Mouse (Mus musculus) forebrain, embryonic 15.5 days (tissue): ENCODE results near the gene Ssc4d. TPM values are rescaled to one million over a fixed set of nuclear protein-coding genes. Genes with fewer than 3 reads are reported as not detected.

Source experiments
- ATAC-seq: fragments of 200-750 bp; cut with Nextera tagmentation; replicated peaks from 2 replicates; pipeline ENCODE4 v1.8.0; 2017; ENCODE audit warnings: mild to moderate bottlenecking, moderate TSS enrichment, moderate library complexity
- H3K27ac ChIP-seq: fragments of 300-500 bp; sonication (generic); replicated peaks from 2 replicates; pipeline ENCODE4 v1.5.1; 2015; ENCODE audit warnings: mild to moderate bottlenecking, inconsistent platforms
- H3K27me3 ChIP-seq: fragments of 300-500 bp; sonication (generic); 2 replicates; pipeline ENCODE4 v1.6.1; 2015; ENCODE audit warnings: inconsistent platforms
- H3K36me3 ChIP-seq: fragments of 300-500 bp; sonication (generic); 2 replicates; pipeline ENCODE4 v1.6.1; 2015; ENCODE audit warnings: mild to moderate bottlenecking, inconsistent platforms
- H3K4me1 ChIP-seq: fragments of 300-500 bp; sonication (generic); 2 replicates; pipeline ENCODE4 v1.6.1; 2015; ENCODE audit warnings: inconsistent platforms
- H3K4me2 ChIP-seq: fragments of 300-500 bp; sonication (generic); replicated peaks from 2 replicates; pipeline ENCODE4 v1.6.1; 2015; ENCODE audit warnings: mild to moderate bottlenecking, inconsistent platforms
- H3K4me3 ChIP-seq: fragments of 300-500 bp; sonication (generic); 2 replicates; pipeline ENCODE4 v1.5.1; 2015; ENCODE audit warnings: mild to moderate bottlenecking, inconsistent platforms
- H3K9ac ChIP-seq: fragments of 300-500 bp; sonication (generic); replicated peaks from 2 replicates; pipeline ENCODE4 v1.6.1; 2015; ENCODE audit warnings: mild to moderate bottlenecking, inconsistent platforms
- H3K9me3 ChIP-seq: fragments of 300-500 bp; sonication (generic); 2 replicates; pipeline ENCODE4 v1.6.1; 2016; ENCODE audit warnings: inconsistent platforms
- WGBS: fragments of 180-500 bp; shearing (Covaris S2); methylation state at CpG from one replicate; pipeline ENCODE4 v1.1.7; 2015; ENCODE audit warnings: mixed read lengths; 5-methylcytosine and 5-hydroxymethylcytosine counted together
- polyA plus RNA-seq: library from polyadenylated mRNA; unstranded; fragments of >200 nt; fragmentation: Nextera tagmentation; extraction: Ambion mirVana; gene quantifications from 2 replicates; pipeline ENCODE4 v1.2.1, GENCODE M21; 2015

Gene Ssc4d
- polyA plus RNA-seq, 1 experiment from 2014 or later: 0.87 TPM

GRCm38 (mm10) chr5:135957207-135957974, 16.9 kb downstream of the Ssc4d start:
- Histone ChIP-seq H3K4me2 (peak overlapping the region; percentile 56), H3K9ac (peak overlapping the region; percentile 35), H3K4me1 (peaks cover 13% of the 10 kb centered on the region), H3K9me3 (no peaks in the 10 kb centered on the region), H3K4me3 (peak overlapping the region; percentile 41), H3K36me3 (no peaks in the 10 kb centered on the region), H3K27ac (peak overlapping the region; percentile 75), H3K27me3 (no peaks in the 10 kb centered on the region)
- ATAC-seq: peak; percentile 75
- 8% methylated on average over 28 of the region's 28 CpGs for WGBS

- no peak for ATAC-seq
- WGBS: 86% methylated on average over 9 of the region's 9 CpGs
- no peak overlapping the region for H3K9ac ChIP-seq
These were observed 17.8 kb downstream of the Ssc4d start for GRCm38 (mm10) chr5:135956300-135957206.

GRCm38 (mm10) chr5:135952830-135953229, 21.5 kb downstream of the Ssc4d start:
- no peak for ATAC-seq
- no peaks in the 10 kb centered on the region for H3K36me3 ChIP-seq
- no peak overlapping the region for H3K4me3 ChIP-seq
- no peaks in the 10 kb centered on the region for H3K9me3 ChIP-seq
- no peak overlapping the region for H3K27ac ChIP-seq
- 89% methylated on average over 2 of the region's 2 CpGs for whole genome bisulfite sequencing
- H3K9ac ChIP-seq: no peak overlapping the region
- no peak overlapping the region for H3K4me2 ChIP-seq
- H3K4me1 ChIP-seq: peaks cover 7% of the 10 kb centered on the region; the same call in 1 of the 2 replicates
- H3K27me3 ChIP-seq: no peaks in the 10 kb centered on the region

More at GRCm38 (mm10) chr5:135956300-135957206, 17.8 kb downstream of the Ssc4d start:
- Histone ChIP-seq H3K4me2 (peak overlapping the region; percentile 56), H3K27me3 (no peaks in the 10 kb centered on the region), H3K27ac (peak overlapping the region; percentile 75), H3K9me3 (no peaks in the 10 kb centered on the region), H3K36me3 (no peaks in the 10 kb centered on the region), H3K4me1 (peaks cover 7% of the 10 kb centered on the region; the same call in 1 of the 2 replicates), H3K4me3 (peak overlapping the region; percentile 41; the same call in 1 of the 2 replicates)

- no peak for ATAC-seq
- H3K36me3 ChIP-seq: no peaks in the 10 kb centered on the region
- H3K4me3 ChIP-seq: no peak overlapping the region
- 92% methylated on average over 2 of the region's 2 CpGs for WGBS
- H3K4me2 ChIP-seq: no peak overlapping the region
- H3K27me3 ChIP-seq: no peaks in the 10 kb centered on the region
- no peak overlapping the region for H3K9ac ChIP-seq
- no peak overlapping the region for H3K27ac ChIP-seq
- H3K4me1 ChIP-seq: 0 out of 2 replicates have a peak, but pooled peaks cover under 1% of the 10 kb centered on the region
- no peaks in the 10 kb centered on the region for H3K9me3 ChIP-seq
These were observed 22.7 kb downstream of the Ssc4d start for GRCm38 (mm10) chr5:135951660-135952059.

- Histone ChIP-seq H3K4me2 (no peak overlapping the region), H3K9me3 (no peaks in the 10 kb centered on the region), H3K27ac (no peak overlapping the region), H3K27me3 (no peaks in the 10 kb centered on the region), H3K36me3 (no peaks in the 10 kb centered on the region), H3K4me3 (no peak overlapping the region), H3K9ac (no peak overlapping the region), H3K4me1 (peaks cover 5% of the 10 kb centered on the region)
- 87% methylated on average over 11 of the region's 11 CpGs for WGBS
- no peak for ATAC-seq
These were observed 23.5 kb downstream of the Ssc4d start for GRCm38 (mm10) chr5:135950710-135951412.

GRCm38 (mm10) chr5:135946621-135947020, 27.7 kb downstream of the Ssc4d start:
- Histone ChIP-seq H3K4me3 (no peak overlapping the region), H3K9ac (no peak overlapping the region), H3K9me3 (no peaks in the 10 kb centered on the region), H3K27ac (no peak overlapping the region), H3K36me3 (no peaks in the 10 kb centered on the region), H3K27me3 (no peaks in the 10 kb centered on the region), H3K4me1 (peaks cover 9% of the 10 kb centered on the region), H3K4me2 (no peak overlapping the region)
- no peak for ATAC-seq
- 78% methylated on average over 5 of the region's 5 CpGs for WGBS

- Histone ChIP-seq H3K27me3 (no peaks in the 10 kb centered on the region), H3K4me1 (peaks cover 9% of the 10 kb centered on the region), H3K9ac (no peak overlapping the region), H3K4me3 (no peak overlapping the region), H3K4me2 (0 out of 2 replicates have a peak overlapping the region, but pooled peaks have one; percentile 5), H3K36me3 (no peaks in the 10 kb centered on the region), H3K9me3 (no peaks in the 10 kb centered on the region), H3K27ac (no peak overlapping the region)
- no peak for ATAC-seq
- WGBS: 35% methylated on average over 10 of the region's 10 CpGs
These were observed 28.4 kb downstream of the Ssc4d start for GRCm38 (mm10) chr5:135945916-135946408.

- H3K27me3 ChIP-seq: no peaks in the 10 kb centered on the region
- 63% methylated on average over 6 of the region's 6 CpGs for WGBS
- H3K4me2 ChIP-seq: no peak overlapping the region
- ATAC-seq: no peak
- H3K9ac ChIP-seq: no peak overlapping the region
- no peaks in the 10 kb centered on the region for H3K9me3 ChIP-seq
- H3K27ac ChIP-seq: no peak overlapping the region
- H3K4me1 ChIP-seq: peaks cover 9% of the 10 kb centered on the region
- no peaks in the 10 kb centered on the region for H3K36me3 ChIP-seq
- H3K4me3 ChIP-seq: no peak overlapping the region
These were observed 31.6 kb downstream of the Ssc4d start for GRCm38 (mm10) chr5:135942710-135943109.

GRCm38 (mm10) chr5:135940587-135940986, 33.7 kb downstream of the Ssc4d start:
- Histone ChIP-seq H3K9ac (no peak overlapping the region), H3K4me3 (no peak overlapping the region), H3K9me3 (no peaks in the 10 kb centered on the region), H3K27me3 (no peaks in the 10 kb centered on the region), H3K4me1 (peaks cover under 1% of the 10 kb centered on the region; the same call in 1 of the 2 replicates), H3K4me2 (no peak overlapping the region), H3K36me3 (no peaks in the 10 kb centered on the region), H3K27ac (no peak overlapping the region)
- WGBS: 69% methylated on average over 5 of the region's 5 CpGs
- no peak for ATAC-seq

GRCm38 (mm10) chr5:135935641-135936190, 38.6 kb downstream of the Ssc4d start:
- Histone ChIP-seq H3K4me1 (peaks cover 27% of the 10 kb centered on the region), H3K9ac (no peak overlapping the region), H3K36me3 (peaks cover 12% of the 10 kb centered on the region), H3K4me2 (no peak overlapping the region), H3K27me3 (no peaks in the 10 kb centered on the region), H3K4me3 (no peak overlapping the region), H3K27ac (0 out of 2 replicates have a peak overlapping the region, but pooled peaks have one; percentile 98), H3K9me3 (no peaks in the 10 kb centered on the region)
- WGBS: 82% methylated on average over 6 of the region's 6 CpGs
- ATAC-seq: no peak

- Histone ChIP-seq H3K27ac (peak overlapping the region; percentile 98), H3K9me3 (no peaks in the 10 kb centered on the region), H3K27me3 (no peaks in the 10 kb centered on the region), H3K4me2 (peak overlapping the region; percentile 35), H3K4me1 (peaks cover 32% of the 10 kb centered on the region), H3K9ac (peak overlapping the region; percentile 91; the same call in 1 of the 2 replicates), H3K4me3 (peak overlapping the region; percentile 89), H3K36me3 (peaks cover 17% of the 10 kb centered on the region)
- 52% methylated on average over 7 of the region's 7 CpGs for WGBS
- ATAC-seq: no peak
These were observed 39.2 kb downstream of the Ssc4d start for GRCm38 (mm10) chr5:135935176-135935523.
